Mouse (Mus musculus): ENCODE data around the gene Klhl40.

Gene Klhl40

GRCm38 (mm10) chr9:121826356-121826755 is 48.9 kb downstream of the Klhl40 start:
- DNase-seq (ENCODE audit: low spot score), result no peak

GRCm38 (mm10) chr9:121828314-121828713 is 50.9 kb downstream of the Klhl40 start:
- no peak for DNase-seq (ENCODE audit: low spot score)

- DNase-seq (ENCODE audit: low spot score), result no peak
These were observed 52.0 kb downstream of the Klhl40 start for GRCm38 (mm10) chr9:121829270-121829992.

GRCm38 (mm10) chr9:121830243-121830955 is 53.0 kb downstream of the Klhl40 start:
- DNase-seq (ENCODE audit: low spot score), result peak; percentile 60

GRCm38 (mm10) chr9:121830956-121831293 is 53.5 kb downstream of the Klhl40 start:
- peak; percentile 92 for DNase-seq (ENCODE audit: low spot score)
